Mouse (Mus musculus) frontal cortex, adult 2 months (tissue): ENCODE data around the gene Fads3. TPM values are rescaled to one million over a fixed set of nuclear protein-coding genes. Genes with fewer than 3 reads are reported as not detected.

Experiments
- DNase-seq, 2 experiments: peaks; one replicate each; pipeline ENCODE4 v3.0.0; 2022; ENCODE audit warnings: low spot score in 1 of 2; ENCODE audit errors: extremely low spot score in 1 of 2
- polyA plus RNA-seq: library from polyadenylated mRNA; depleted of rRNA; stranded (reverse); fragments of >200 nt; gene quantifications from 2 replicates; pipeline ENCODE4 v1.2.3, GENCODE M21; 2012

Fads3 gene
- polyA plus RNA-seq, 1 experiment = 28.4 TPM

- no peak for DNase-seq
Observed at GRCm38 (mm10) chr19:10019214-10019760, 22.1 kb upstream of the Fads3 start.

DNA sequence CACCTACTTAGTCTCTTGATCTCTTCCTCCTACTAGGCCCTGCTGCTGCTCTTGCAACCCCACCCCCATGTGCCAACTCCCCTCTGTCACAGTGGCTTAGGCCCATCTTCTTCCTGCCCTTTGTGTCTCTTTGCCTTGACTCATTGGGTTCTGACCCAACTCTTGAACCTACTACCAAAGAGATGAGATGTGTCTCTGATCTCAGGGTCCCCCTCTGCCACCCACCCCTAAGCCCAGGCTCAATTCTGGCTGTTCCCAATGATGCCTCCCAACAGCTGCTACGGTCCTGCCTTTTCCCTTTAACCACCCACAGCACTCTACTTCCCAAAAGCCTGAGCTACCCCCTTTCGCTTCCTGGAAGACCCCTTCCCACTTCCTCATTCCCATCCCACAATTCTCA is 19.4 kb upstream of the Fads3 start:
- no peak for DNase-seq

GRCm38 (mm10) chr19:10022414-10023303 is 18.7 kb upstream of the Fads3 start:
- peak in 1 of 2 experiments; percentile 75 for DNase-seq

DNA sequence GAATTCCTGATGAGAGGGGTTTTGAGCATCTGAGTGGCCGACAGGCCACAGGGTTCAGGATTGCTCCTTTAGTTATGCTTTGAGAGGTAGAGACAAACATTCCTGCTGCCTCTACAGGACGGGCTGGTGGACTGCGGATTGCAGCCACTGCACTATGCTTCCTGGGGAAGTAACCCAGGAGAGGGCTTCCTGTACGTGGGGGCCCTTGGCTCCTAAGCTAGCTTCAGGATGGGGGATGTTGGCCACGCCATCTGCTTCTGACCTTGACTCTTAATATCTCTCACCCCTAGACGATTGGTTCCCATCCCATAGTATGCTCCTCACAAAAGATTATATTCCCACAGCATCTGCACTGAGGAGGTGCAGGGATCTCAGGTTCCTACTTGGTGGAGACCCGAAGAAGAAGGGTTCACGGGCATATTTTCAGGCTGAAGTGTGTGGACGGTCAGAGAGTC is 18.0 kb upstream of the Fads3 start:
- no peak for DNase-seq

DNA sequence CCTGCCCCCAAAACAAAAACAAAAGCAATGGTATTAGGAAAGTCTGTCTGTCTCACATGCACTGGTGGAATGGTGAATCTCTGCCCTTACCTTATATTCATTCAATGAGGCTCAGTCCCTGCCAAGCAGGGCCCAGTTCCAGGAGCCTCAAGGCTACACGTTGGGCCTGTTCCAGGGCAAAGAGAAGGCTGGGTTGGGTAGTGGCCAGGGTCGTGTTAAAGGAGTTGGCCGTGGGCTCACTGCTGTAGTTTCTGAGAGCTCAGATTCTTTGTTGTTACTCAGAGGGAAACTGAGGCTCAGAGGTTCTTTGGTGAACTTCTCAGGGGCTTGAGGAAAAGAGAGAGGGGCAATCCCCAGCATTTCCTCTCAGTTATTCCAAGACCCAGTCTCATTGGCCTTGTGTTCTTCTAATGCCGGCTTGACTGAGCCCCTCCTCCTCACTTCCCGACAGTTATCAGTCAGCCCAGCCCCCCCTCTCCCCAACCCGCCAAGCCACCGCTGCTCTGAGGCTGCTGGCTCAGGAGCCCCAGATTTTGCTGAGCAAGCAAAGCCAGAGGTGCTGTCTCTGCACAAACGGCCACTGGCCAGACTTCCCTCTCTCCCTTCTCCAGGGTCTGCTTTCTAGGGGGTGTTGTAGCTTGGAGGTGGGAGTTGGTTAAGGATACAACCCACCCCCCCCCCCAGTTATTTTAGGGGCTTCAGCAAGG is 16.0 kb upstream of the Fads3 start:
- peak in 1 of 2 experiments; percentile 42 for DNase-seq

- no peak for DNase-seq
Observed at GRCm38 (mm10) chr19:10029746-10030145, 11.6 kb upstream of the Fads3 start.

DNA sequence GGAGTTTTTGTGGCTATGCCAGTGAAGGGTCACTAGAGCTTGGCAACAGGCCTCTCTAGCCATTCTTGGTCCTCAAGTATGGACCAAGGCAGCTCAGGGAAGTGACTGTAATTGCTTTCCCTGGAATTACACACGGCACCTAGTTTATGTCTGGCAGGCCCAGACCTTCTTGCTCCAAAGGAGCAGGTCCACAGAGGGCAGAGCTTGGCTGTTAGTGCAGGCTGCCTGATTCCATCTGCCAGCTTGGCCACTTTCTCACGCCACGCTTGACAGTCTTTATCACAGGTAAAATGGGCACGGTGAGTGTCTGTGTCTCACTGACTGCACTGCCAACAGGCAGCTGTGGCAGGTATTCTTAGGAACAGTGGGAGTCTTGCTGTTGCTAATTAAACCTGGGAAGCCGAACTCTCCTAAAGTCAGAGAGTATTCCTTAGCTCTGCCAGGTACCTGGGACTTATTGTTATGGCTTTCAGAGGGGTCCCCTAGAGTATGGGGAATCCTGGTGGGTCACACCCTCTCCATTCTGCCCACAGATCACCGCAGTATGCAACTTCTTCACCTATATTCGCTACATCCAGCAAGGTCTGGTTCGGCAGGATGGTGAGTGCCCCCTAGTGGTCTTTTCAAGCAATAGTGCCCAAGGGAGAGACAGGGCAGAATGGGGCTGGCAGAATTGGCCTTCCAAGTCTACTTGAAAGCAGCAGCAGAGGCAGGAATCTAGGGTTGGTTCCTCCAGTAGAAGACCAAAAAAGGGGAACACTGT is 8.0 kb upstream of the Fads3 start:
- peak in 1 of 2 experiments; percentile 85 for DNase-seq

DNA sequence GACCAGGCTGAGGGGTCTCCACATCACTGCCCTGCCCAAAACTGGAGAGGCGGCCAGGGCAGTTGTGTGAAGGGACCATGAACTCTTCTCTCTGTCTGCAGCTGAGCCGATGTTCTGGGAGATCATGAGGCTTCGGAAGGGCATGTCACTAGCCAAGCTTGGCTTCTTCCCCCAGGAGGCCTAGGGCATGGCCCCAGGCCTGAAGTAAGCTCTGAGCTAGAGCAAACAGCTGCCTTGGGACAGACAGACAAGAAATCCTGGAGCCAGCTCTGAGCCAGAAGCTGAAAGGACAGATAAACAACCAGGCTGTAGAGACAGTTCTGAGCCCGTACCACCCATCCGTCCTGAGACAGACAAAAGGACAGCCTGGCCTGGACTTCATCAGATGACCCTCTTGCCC is 7.0 kb upstream of the Fads3 start:
- no peak for DNase-seq

- DNase-seq = peak in 1 of 2 experiments; percentile 90
Observed at GRCm38 (mm10) chr19:10034785-10035447, 6.5 kb upstream of the Fads3 start.

DNA sequence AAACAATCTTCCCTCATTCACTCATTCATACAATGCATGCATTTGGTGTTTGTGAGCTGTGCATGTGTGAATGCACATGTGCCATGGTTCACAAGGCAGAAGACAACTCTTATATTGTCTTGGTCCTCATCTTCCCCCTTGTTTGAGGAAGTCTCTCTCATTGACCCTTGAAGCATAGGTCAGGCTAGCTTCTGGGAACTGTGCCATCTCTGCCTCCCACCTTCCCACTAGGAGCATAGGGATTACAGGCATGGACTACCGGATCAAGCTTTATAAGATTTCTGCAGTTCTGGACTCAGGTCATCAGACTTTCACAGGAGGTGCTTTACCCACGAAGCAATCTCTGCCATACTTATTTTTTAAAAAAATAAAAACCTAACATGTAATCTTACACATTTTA is 3.8 kb upstream of the Fads3 start:
- no peak for DNase-seq

- no peak for DNase-seq
Observed at GRCm38 (mm10) chr19:10038364-10038763, 3.0 kb upstream of the Fads3 start.

DNA sequence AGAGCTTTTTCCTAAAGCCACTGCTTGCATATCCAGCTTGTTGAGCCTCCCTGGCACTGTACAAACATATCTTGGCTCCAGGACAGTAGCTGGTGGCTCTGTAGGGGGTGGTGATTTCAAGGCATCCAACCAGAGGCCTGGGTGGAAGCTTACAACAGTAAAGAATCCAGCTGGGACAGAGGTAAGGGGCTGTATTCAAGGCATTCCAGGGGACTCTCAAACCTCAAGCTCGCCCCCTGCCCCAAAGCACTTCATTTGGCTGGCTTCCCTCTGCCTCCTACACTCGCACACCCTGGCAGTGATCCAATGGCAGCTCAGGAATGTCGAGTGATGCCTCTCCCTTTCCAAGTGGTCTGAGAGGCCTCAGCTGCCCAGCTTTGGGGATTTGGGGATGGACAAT is 2.5 kb upstream of the Fads3 start:
- DNase-seq = no peak

- DNase-seq = no peak
Observed at GRCm38 (mm10) chr19:10039615-10040014, 1.8 kb upstream of the Fads3 start.

- DNase-seq = no peak
Observed at GRCm38 (mm10) chr19:10040866-10041387, 442 bp upstream of the Fads3 start.

GRCm38 (mm10) chr19:10042232-10042631 is 863 bp downstream of the Fads3 start:
- no peak for DNase-seq

DNA sequence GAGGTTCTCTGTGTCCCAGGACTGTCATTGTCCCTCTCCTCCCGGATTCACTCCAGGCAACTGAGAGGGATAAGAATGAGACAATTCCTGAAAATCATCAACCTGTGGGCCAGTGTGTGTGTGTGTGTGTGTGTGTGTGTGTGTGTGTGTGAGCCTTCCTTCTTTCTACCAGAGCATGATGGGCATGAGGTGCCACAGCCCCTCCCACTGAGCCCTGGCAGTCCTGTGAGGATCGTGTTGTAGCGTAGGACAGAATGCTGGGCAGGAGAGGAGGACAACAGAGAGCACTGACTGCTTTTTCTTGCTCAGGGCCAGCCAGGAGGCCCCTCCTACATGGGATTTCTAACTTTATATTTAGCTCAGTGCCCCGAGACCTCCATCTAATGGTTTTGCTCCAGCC is 1.4 kb downstream of the Fads3 start:
- DNase-seq = no peak

DNA sequence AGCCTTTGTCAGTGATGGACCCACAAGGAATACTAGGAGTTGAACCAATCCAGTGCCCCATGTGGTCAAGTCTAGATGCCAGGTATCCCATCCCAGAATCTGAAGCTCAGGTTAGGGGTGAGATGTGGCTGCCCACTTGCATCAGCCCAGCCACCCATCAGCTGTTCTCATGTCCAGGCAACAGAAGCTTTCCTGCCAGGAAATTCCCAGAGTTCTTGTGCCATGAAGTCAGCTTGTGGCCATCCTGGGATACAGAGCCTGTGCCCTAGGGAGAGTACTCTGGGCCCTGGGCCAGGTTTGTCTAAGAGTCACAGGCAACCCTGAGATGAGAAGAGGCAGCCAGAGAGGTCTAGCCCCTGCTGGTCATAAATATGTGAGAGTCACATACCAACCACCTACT is 2.3 kb downstream of the Fads3 start:
- DNase-seq = no peak

DNA sequence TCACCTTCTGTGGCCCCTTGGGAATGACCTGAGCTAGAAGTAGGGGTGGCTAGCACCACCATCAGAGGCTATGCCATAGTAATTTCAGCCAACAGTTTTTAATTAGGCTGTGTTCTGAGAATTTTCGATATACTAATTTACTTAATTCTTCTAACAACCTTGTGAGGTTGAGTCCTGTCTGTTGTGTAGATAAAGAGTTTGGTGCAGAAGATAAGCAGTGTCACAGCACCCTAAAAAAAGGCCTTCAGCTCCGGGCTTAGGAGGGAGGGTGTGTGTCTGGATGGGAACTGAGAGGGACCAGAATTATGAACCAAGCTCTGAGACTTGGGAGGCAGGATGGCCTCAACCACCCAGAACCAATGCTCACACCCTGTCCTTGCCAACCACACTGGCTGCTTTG is 4.3 kb downstream of the Fads3 start:
- DNase-seq = no peak

- no peak for DNase-seq
Observed at GRCm38 (mm10) chr19:10046346-10046745, 5.0 kb downstream of the Fads3 start.

DNA sequence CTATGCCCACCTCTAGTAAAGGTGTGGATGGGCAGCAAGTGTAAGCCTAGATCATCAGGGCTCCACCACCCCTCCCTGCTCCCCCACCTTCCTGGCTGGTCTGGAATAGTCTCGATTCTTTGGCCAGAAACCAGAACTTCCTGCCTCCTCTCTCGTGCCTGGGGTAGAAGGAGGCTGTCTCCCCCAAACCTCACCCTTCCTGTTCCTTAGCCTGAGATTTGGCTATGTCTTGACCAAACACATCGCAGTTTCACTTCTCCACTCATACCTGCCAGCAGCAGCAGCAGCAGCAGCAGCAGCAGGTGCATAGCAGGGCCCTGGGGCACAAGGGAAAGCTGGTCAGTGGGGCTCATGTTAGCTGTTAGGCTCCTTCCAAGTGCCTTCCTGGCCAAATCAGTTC is 5.6 kb downstream of the Fads3 start:
- DNase-seq = no peak
